Mouse (Mus musculus) thymus, adult 2 months (tissue): ENCODE measurements around the gene Olfr821.
"Not testable (repeated sequence)": the region's sequence is repeated elsewhere in the genome, so short reads cannot be mapped to it uniquely, and the experiment has no call there.

Experiments
- CTCF ChIP-seq: fragments of 200-500 bp; IDR thresholded peaks from 2 replicates; pipeline ENCODE4 v1.5.1; 2012; ENCODE audit warnings: mild to moderate bottlenecking, control low read depth, low read length, moderate library complexity, borderline replicate concordance; ENCODE audit not compliant: control insufficient read depth, poor library complexity, insufficient read depth; ENCODE audit errors: extremely low read depth
- POLR2A ChIP-seq: fragments of 200-500 bp; IDR thresholded peaks from 2 replicates; pipeline ENCODE4 v1.6.1; 2012; ENCODE audit warnings: mild to moderate bottlenecking, low read length, control low read depth, moderate library complexity; ENCODE audit not compliant: control insufficient read depth, poor library complexity, insufficient read depth; ENCODE audit errors: extremely low read depth

- TF ChIP-seq POLR2A, CTCF: not testable (repeated sequence)
Measured at GRCm38 (mm10) chr10:129984962-129985361, 45.2 kb upstream of the Olfr821 start, which contains the start of gene Gm10310.
